Mouse (Mus musculus) heart, adult 2 months (tissue): ENCODE measurements around the gene Rpgrip1l.

Source experiments
- CTCF ChIP-seq: fragments of 200-600 bp; IDR thresholded peaks from 2 replicates; pipeline ENCODE4 v1.8.1; 2022; ENCODE audit warnings: antibody characterized with exemption, mild to moderate bottlenecking, moderate library complexity
- EP300 ChIP-seq: fragments of 200-500 bp; IDR thresholded peaks from 2 replicates; pipeline ENCODE4 v1.6.1; 2011; ENCODE audit warnings: low read depth, low read length, control low read depth; ENCODE audit not compliant: insufficient read depth
- POLR2A ChIP-seq: fragments of 200-500 bp; IDR thresholded peaks from 2 replicates; pipeline ENCODE4 v1.6.1; 2011; ENCODE audit warnings: mild to moderate bottlenecking, low read depth, low read length, control low read depth; ENCODE audit not compliant: insufficient read depth

- TF ChIP-seq CTCF (no peak), POLR2A (no peak), EP300 (no peak)
Measured at GRCm38 (mm10) chr8:91353062-91353461, 40.0 kb upstream of the Rpgrip1l start.
